Mouse (Mus musculus): Measurements from ENCODE around the gene Bhlha9.

DNA sequence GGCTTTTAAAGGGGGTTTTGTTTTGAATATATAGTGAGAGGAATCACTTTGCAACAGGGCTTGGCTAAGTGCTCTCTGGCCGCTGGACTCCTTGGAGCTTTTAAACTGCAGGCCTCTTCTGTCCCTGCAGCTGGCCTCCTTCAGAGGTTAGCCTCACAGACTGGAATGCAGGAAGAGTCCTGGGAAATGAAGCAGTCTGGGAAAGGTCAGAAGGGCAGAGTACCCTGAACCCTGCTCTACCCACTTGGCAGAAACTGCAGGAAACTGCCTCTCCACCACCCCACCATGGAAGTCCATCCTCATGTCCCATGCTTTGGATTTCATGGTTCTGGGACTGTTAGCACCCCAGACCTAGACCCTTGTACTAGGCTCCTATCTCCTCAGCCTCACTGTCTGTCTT is 36.6 kb downstream of the Bhlha9 start:
- TF ChIP-seq ZNF384 (IDR thresholded peaks at IDR 0.05; ENCODE audit: low read depth, low read length) (no peak), HCFC1 (IDR thresholded peaks at IDR 0.05; ENCODE audit: borderline replicate concordance, insufficient read depth, low read length) (no peak)

Data from ES-E14 (cell line).